Mouse (Mus musculus) fibroblast of lung, adult 2 months (primary cell): ENCODE results near the gene Parp3.

Source experiments
- DNase-seq: peaks from one replicate; pipeline ENCODE4 v3.0.0-alpha.2; 2011; ENCODE audit warnings: low read depth

Parp3 gene

GRCm38 (mm10) chr9:106474456-106474855 is 2.3 kb downstream of the Parp3 start:
- peak; percentile 60 for DNase-seq

GRCm38 (mm10) chr9:106473753-106474105 is 3.0 kb downstream of the Parp3 start:
- DNase-seq = no peak

- DNase-seq = no peak
Measured at GRCm38 (mm10) chr9:106473081-106473752, 3.5 kb downstream of the Parp3 start.

GRCm38 (mm10) chr9:106472321-106472720 is 4.4 kb downstream of the Parp3 start:
- DNase-seq = no peak

- no peak for DNase-seq
Measured at GRCm38 (mm10) chr9:106471892-106472291, 4.9 kb downstream of the Parp3 start.

GRCm38 (mm10) chr9:106470991-106471750 is 5.6 kb downstream of the Parp3 start:
- no peak for DNase-seq

GRCm38 (mm10) chr9:106469776-106470175 is 7.0 kb downstream of the Parp3 start:
- DNase-seq = no peak

GRCm38 (mm10) chr9:106469317-106469716 is 7.4 kb downstream of the Parp3 start:
- DNase-seq = no peak

- DNase-seq = no peak
Measured at GRCm38 (mm10) chr9:106467746-106468145, 9.0 kb downstream of the Parp3 start.

GRCm38 (mm10) chr9:106466721-106467120 is 10.0 kb downstream of the Parp3 start:
- no peak for DNase-seq

- DNase-seq = no peak
Measured at GRCm38 (mm10) chr9:106465571-106466200, 11.1 kb downstream of the Parp3 start, which contains the start of gene Gpr62. Gene Gpr62, minus strand, starts transcription at chr9:106465938.

- no peak for DNase-seq
Measured at GRCm38 (mm10) chr9:106464751-106465541, 11.8 kb downstream of the Parp3 start.

- DNase-seq = no peak
Measured at GRCm38 (mm10) chr9:106463122-106464063, 13.4 kb downstream of the Parp3 start.

GRCm38 (mm10) chr9:106462430-106462800 is 14.3 kb downstream of the Parp3 start:
- DNase-seq = no peak

GRCm38 (mm10) chr9:106461641-106462429 is 14.9 kb downstream of the Parp3 start:
- DNase-seq = no peak

- no peak for DNase-seq
Measured at GRCm38 (mm10) chr9:106461026-106461415, 15.7 kb downstream of the Parp3 start.

GRCm38 (mm10) chr9:106460401-106461025 is 16.2 kb downstream of the Parp3 start:
- DNase-seq = no peak

- DNase-seq = no peak
Measured at GRCm38 (mm10) chr9:106459946-106460345, 16.8 kb downstream of the Parp3 start.

- DNase-seq = no peak
Measured at GRCm38 (mm10) chr9:106457920-106458319, 18.8 kb downstream of the Parp3 start.

- no peak for DNase-seq
Measured at GRCm38 (mm10) chr9:106457163-106457559, 19.6 kb downstream of the Parp3 start.
